Mouse (Mus musculus): ENCODE measurements around the gene Platr17.
A peak's percentile ranks its signal among the peaks of the same experiment; 100 is the strongest.

- TF ChIP-seq MAX (IDR thresholded peaks at IDR 0.05; ENCODE audit: low read length) = peak; percentile 55; the same call in 1 of the 2 replicates
- 0 out of 2 replicates have a peak, but pooled peaks have one; percentile 0 for TF ChIP-seq JUND (IDR thresholded peaks at IDR 0.05; ENCODE audit: low read depth, low read length)
- no peak for TF ChIP-seq RCOR1 (IDR thresholded peaks at IDR 0.05; ENCODE audit: low read depth, low read length)
- TF ChIP-seq POLR2A (IDR thresholded peaks at IDR 0.05; ENCODE audit: control insufficient read depth in 1 of 2, insufficient read depth in 1 of 2, low read depth in 1 of 2, low read length in 2 of 2, poor library complexity in 1 of 2) = peak; percentile 61 to 82
- peak in 1 of 3 experiments; percentile 22; a peak in 3 of 6 replicates for TF ChIP-seq CTCF (IDR thresholded peaks at IDR 0.05 in 2 of 3, conservative IDR thresholded peaks at IDR 0.05 in 1 of 3; ENCODE audit: control insufficient read depth in 1 of 3, insufficient read depth in 1 of 3, low read depth in 2 of 3, low read length in 3 of 3, poor library complexity in 1 of 3, severe bottlenecking in 1 of 3)
- TF ChIP-seq ETS1 (IDR thresholded peaks at IDR 0.05; ENCODE audit: low read depth, low read length) = peak; percentile 59; the same call in 1 of the 2 replicates
- TF ChIP-seq TAL1 (IDR thresholded peaks at IDR 0.05; ENCODE audit: low read length) = no peak
These were observed 24.7 kb downstream of the Platr17 start, which contains the start of gene Rgl2 for GRCm38 (mm10) chr17:33929371-33930279.
